ENCODE assay signal across 21 mouse cellular contexts in the genomic region with DNA sequence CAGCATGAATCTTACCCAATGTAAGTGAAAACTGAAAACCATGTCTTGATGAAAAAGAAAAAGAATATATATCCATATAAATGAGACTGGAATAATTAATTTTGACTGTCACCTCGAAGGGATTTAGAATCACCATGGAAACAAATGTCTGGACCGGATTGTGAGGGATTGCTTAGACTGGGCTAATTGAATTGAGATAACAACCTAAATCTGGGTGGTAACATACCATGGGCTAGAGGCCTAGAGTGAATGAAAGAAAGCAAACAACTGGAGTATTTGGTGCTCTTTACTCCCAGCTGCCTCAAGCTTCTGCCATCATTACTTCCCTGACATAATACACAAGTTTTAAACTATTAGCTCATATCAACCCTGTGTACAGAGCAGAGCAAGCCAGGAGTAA.
DNase-seq lines count a peak whose midpoint lies in the region; ATAC-seq lines count a peak whose summit lies in the region.
"Had no signal": no experiment of that assay in that cellular context is flagged by ENCODE, and none has a peak within 500 bp of the region (broad histone marks: within the 10 kb centered on the region; RNA-seq: fewer than 3 reads in every experiment).

No protein-coding gene starts in this region.

- WGBS in forebrain, embryonic 16.5 days = 12% methylated on average over 2 of the region's 2 CpGs
- 13% methylated on average over 2 of the region's 2 CpGs for WGBS in forebrain, embryonic 13.5 days
- WGBS in midbrain, embryonic 12.5 days = 23% methylated on average over 2 of the region's 2 CpGs
- WGBS in midbrain, embryonic 15.5 days = 7% methylated on average over 2 of the region's 2 CpGs
- 8% methylated on average over 2 of the region's 2 CpGs for WGBS in midbrain, embryonic 14.5 days

- H3K9ac ChIP-seq in forebrain, embryonic 16.5 days (replicated peaks; ENCODE audit: low read depth, low read length) = no peak overlapping the region
- no peak overlapping the region for H3K9ac ChIP-seq in forebrain, embryonic 13.5 days
- no peak overlapping the region for H3K9ac ChIP-seq in midbrain, embryonic 12.5 days (replicated peaks)
- H3K9ac ChIP-seq in midbrain, embryonic 15.5 days = no peak overlapping the region
- no peak overlapping the region for H3K9ac ChIP-seq in midbrain, embryonic 14.5 days (replicated peaks; ENCODE audit: low read length)
- H3K9ac ChIP-seq: forebrain, embryonic 12.5 days; hindbrain, embryonic 12.5 days had no signal

- no peaks in the 10 kb centered on the region for H3K9me3 ChIP-seq in forebrain, embryonic 16.5 days (ENCODE audit: control insufficient read depth, low read length)
- no peaks in the 10 kb centered on the region for H3K9me3 ChIP-seq in forebrain, embryonic 13.5 days (replicated peaks)
- H3K9me3 ChIP-seq in midbrain, embryonic 12.5 days = no peaks in the 10 kb centered on the region
- no peaks in the 10 kb centered on the region for H3K9me3 ChIP-seq in midbrain, embryonic 15.5 days
- no peaks in the 10 kb centered on the region for H3K9me3 ChIP-seq in midbrain, embryonic 14.5 days (ENCODE audit: control insufficient read depth, low read length)
- H3K9me3 ChIP-seq: forebrain, embryonic 12.5 days; hindbrain, embryonic 12.5 days had no signal

- DNase-seq in midbrain, embryonic 14.5 days = peak; percentile 25
- no peak for DNase-seq in kidney, postnatal 14 days
- DNase-seq: adrenal gland, adult 2 months; adrenal gland, postnatal 14 days; cerebellum, adult 18-20 months; cerebellum, adult 9-10 months; cerebellum, postnatal 14 days; gastrocnemius, adult 2 months; gastrocnemius, postnatal 14 days; heart, adult 11 months had no signal

- H3K4me1 ChIP-seq in forebrain, embryonic 16.5 days (replicated peaks; ENCODE audit: control insufficient read depth, insufficient read depth, low read length) = no peaks in the 10 kb centered on the region
- no peaks in the 10 kb centered on the region for H3K4me1 ChIP-seq in forebrain, embryonic 13.5 days
- H3K4me1 ChIP-seq in midbrain, embryonic 12.5 days = no peaks in the 10 kb centered on the region
- no peaks in the 10 kb centered on the region for H3K4me1 ChIP-seq in midbrain, embryonic 15.5 days
- no peaks in the 10 kb centered on the region for H3K4me1 ChIP-seq in midbrain, embryonic 14.5 days (ENCODE audit: control insufficient read depth, insufficient read depth, low read length)
- H3K4me1 ChIP-seq: forebrain, embryonic 12.5 days; hindbrain, embryonic 12.5 days had no signal

- H3K27ac ChIP-seq in forebrain, embryonic 16.5 days (ENCODE audit: low read length) = no peak overlapping the region
- H3K27ac ChIP-seq in forebrain, embryonic 13.5 days = no peak overlapping the region
- no peak overlapping the region for H3K27ac ChIP-seq in midbrain, embryonic 12.5 days (replicated peaks)
- no peak overlapping the region for H3K27ac ChIP-seq in midbrain, embryonic 15.5 days
- no peak overlapping the region for H3K27ac ChIP-seq in midbrain, embryonic 14.5 days (replicated peaks; ENCODE audit: low read depth, low read length)
- H3K27ac ChIP-seq: forebrain, embryonic 12.5 days; gastrocnemius, adult 2 months; hindbrain, embryonic 12.5 days had no signal

- no peak overlapping the region for H3K4me3 ChIP-seq in forebrain, embryonic 16.5 days (replicated peaks; ENCODE audit: low read length)
- H3K4me3 ChIP-seq in forebrain, embryonic 13.5 days = no peak overlapping the region
- no peak overlapping the region for H3K4me3 ChIP-seq in midbrain, embryonic 12.5 days
- H3K4me3 ChIP-seq in midbrain, embryonic 15.5 days = no peak overlapping the region
- H3K4me3 ChIP-seq in midbrain, embryonic 14.5 days (replicated peaks; ENCODE audit: low read depth, low read length) = no peak overlapping the region
- H3K4me3 ChIP-seq: forebrain, embryonic 12.5 days; gastrocnemius, adult 2 months; hindbrain, embryonic 12.5 days had no signal

- peak; percentile 59; the same call in 1 of the 2 replicates for ATAC-seq in forebrain, embryonic 16.5 days
- no peak; the same call in 1 of the 2 replicates for ATAC-seq in forebrain, embryonic 13.5 days
- ATAC-seq in midbrain, embryonic 12.5 days (ENCODE audit: low FRiP score, low read depth) = peak; percentile 72
- ATAC-seq in midbrain, embryonic 15.5 days (replicated peaks) = no peak
- peak; percentile 72; the same call in 1 of the 2 replicates for ATAC-seq in midbrain, embryonic 14.5 days (ENCODE audit: low FRiP score, low TSS enrichment)
- ATAC-seq: CD4-positive, CD25-positive, alpha-beta regulatory T cell, adult 4 months; hindbrain, embryonic 16.5 days; inflammation-experienced regulatory T-cells, adult 6 months; intestine, embryonic 16.5 days had no signal

- no peak overlapping the region for H3K4me2 ChIP-seq in forebrain, embryonic 16.5 days (ENCODE audit: low read length)
- no peak overlapping the region for H3K4me2 ChIP-seq in forebrain, embryonic 13.5 days
- H3K4me2 ChIP-seq in midbrain, embryonic 12.5 days (replicated peaks) = no peak overlapping the region
- H3K4me2 ChIP-seq in midbrain, embryonic 15.5 days = no peak overlapping the region
- H3K4me2 ChIP-seq in midbrain, embryonic 14.5 days (ENCODE audit: low read length) = no peak overlapping the region
- H3K4me2 ChIP-seq: forebrain, embryonic 12.5 days; heart, embryonic 11.5 days; hindbrain, embryonic 12.5 days had no signal

- no peaks in the 10 kb centered on the region for H3K27me3 ChIP-seq in forebrain, embryonic 16.5 days (replicated peaks; ENCODE audit: control insufficient read depth, insufficient read depth, low read length)
- no peaks in the 10 kb centered on the region for H3K27me3 ChIP-seq in forebrain, embryonic 13.5 days
- H3K27me3 ChIP-seq in midbrain, embryonic 12.5 days = no peaks in the 10 kb centered on the region
- no peaks in the 10 kb centered on the region for H3K27me3 ChIP-seq in midbrain, embryonic 15.5 days (replicated peaks)
- no peaks in the 10 kb centered on the region for H3K27me3 ChIP-seq in midbrain, embryonic 14.5 days (ENCODE audit: control insufficient read depth, insufficient read depth, low read length)
- H3K27me3 ChIP-seq: forebrain, embryonic 12.5 days; hindbrain, embryonic 12.5 days had no signal

- no peaks in the 10 kb centered on the region for H3K36me3 ChIP-seq in forebrain, embryonic 16.5 days (ENCODE audit: control insufficient read depth, insufficient read depth)
- no peaks in the 10 kb centered on the region for H3K36me3 ChIP-seq in forebrain, embryonic 13.5 days (ENCODE audit: poor library complexity, severe bottlenecking)
- no peaks in the 10 kb centered on the region for H3K36me3 ChIP-seq in midbrain, embryonic 12.5 days
- H3K36me3 ChIP-seq in midbrain, embryonic 15.5 days (replicated peaks) = no peaks in the 10 kb centered on the region
- no peaks in the 10 kb centered on the region for H3K36me3 ChIP-seq in midbrain, embryonic 14.5 days (ENCODE audit: control insufficient read depth, insufficient read depth, low read length)
- H3K36me3 ChIP-seq: forebrain, embryonic 12.5 days; hindbrain, embryonic 12.5 days had no signal

Comparison
In these comparisons a context has a peak if more than half of its experiments do, and no peak if none do; other contexts are left out.
1. ATAC-seq: peak in forebrain, embryonic 16.5 days (single experiment), midbrain, embryonic 12.5 days (single experiment) and midbrain, embryonic 14.5 days (single experiment); none in forebrain, embryonic 13.5 days (single experiment) and midbrain, embryonic 15.5 days (single experiment).